Mouse (Mus musculus): Measurements from ENCODE around the gene Gbp2b.
A peak's percentile ranks its signal among the peaks of the same experiment; 100 is the strongest.
"Not testable (repeated sequence)": the region's sequence is repeated elsewhere in the genome, so short reads cannot be mapped to it uniquely, and the experiment has no call there.

Gbp2b gene

GRCm38 (mm10) chr3:142620111-142620955, 25.7 kb downstream of the Gbp2b start, which contains the start of gene Gbp2:
Gene Gbp2 (plus strand): TSS chr3:142620602.
- peak; percentile 47 for ATAC-seq (ENCODE audit: low TSS enrichment)

- ATAC-seq (ENCODE audit: low TSS enrichment), result no peak
Measured at GRCm38 (mm10) chr3:142620956-142621562, 26.4 kb downstream of the Gbp2b start.

GRCm38 (mm10) chr3:142630385-142630784, 35.7 kb downstream of the Gbp2b start:
- no peak for ATAC-seq (ENCODE audit: low TSS enrichment)

GRCm38 (mm10) chr3:142640201-142640600, 45.6 kb downstream of the Gbp2b start:
- peak; percentile 77 for ATAC-seq (ENCODE audit: low TSS enrichment)

GRCm38 (mm10) chr3:142645949-142646348, 51.3 kb downstream of the Gbp2b start:
- ATAC-seq (ENCODE audit: low TSS enrichment), result not testable (repeated sequence)

- not testable (repeated sequence) for ATAC-seq (ENCODE audit: low TSS enrichment)
Measured at GRCm38 (mm10) chr3:142647836-142648235, 53.2 kb downstream of the Gbp2b start.

GRCm38 (mm10) chr3:142650205-142650604, 55.6 kb downstream of the Gbp2b start:
- no peak for ATAC-seq (ENCODE audit: low TSS enrichment)

- no peak for ATAC-seq (ENCODE audit: low TSS enrichment)
Measured at GRCm38 (mm10) chr3:142664723-142665122, 70.1 kb downstream of the Gbp2b start.
